Mouse (Mus musculus) CH12.LX (cell line): ENCODE measurements around the gene Thap2. TPM values are rescaled to one million over a fixed set of nuclear protein-coding genes. Genes with fewer than 3 reads are reported as not detected.

ENCODE experiments used
- DNase-seq: peaks from one replicate; pipeline ENCODE4 v3.0.0-alpha.2; 2013; ENCODE audit errors: extremely low read depth
- H3K27ac ChIP-seq: 2 replicates; pipeline ENCODE4 v1.5.1; 2012; ENCODE audit warnings: low read depth, mild to moderate bottlenecking, control low read depth, moderate library complexity; ENCODE audit not compliant: insufficient read depth
- H3K27me3 ChIP-seq: replicated peaks from 2 replicates; pipeline ENCODE3; 2012; ENCODE audit warnings: inconsistent platforms
- H3K36me3 ChIP-seq, 2 experiments: replicated peaks in 1 of 2; 2 replicates each; pipeline versions ENCODE3 to v1.6.1; 2012; ENCODE audit warnings: inconsistent platforms in 1 of 2, low read length in 1 of 2, mild to moderate bottlenecking in 1 of 2, mixed read lengths in 1 of 2, moderate library complexity in 1 of 2; ENCODE audit not compliant: control insufficient read depth in 1 of 2, insufficient read depth in 1 of 2
- H3K4me1 ChIP-seq, 2 experiments: 2 replicates each; pipeline ENCODE4 v1.6.1; 2012; ENCODE audit warnings: inconsistent platforms in 1 of 2, moderate library complexity in 1 of 2; ENCODE audit not compliant: insufficient read depth in 2 of 2, control insufficient read depth in 1 of 2
- H3K4me2 ChIP-seq: 2 replicates; pipeline ENCODE4 v1.6.1; 2012; ENCODE audit warnings: low read depth, mild to moderate bottlenecking, control low read depth; ENCODE audit not compliant: poor library complexity, insufficient read depth, severe bottlenecking
- H3K4me3 ChIP-seq, 3 experiments: fragments of 150-350 bp in 1 of 3; sonication (generic) in 1 of 3; replicated peaks in 1 of 3; 2 replicates each; pipeline versions ENCODE3 to v1.5.1; 2011 to 2012; ENCODE audit warnings: low read depth in 2 of 3, low read length in 2 of 3, mild to moderate bottlenecking in 2 of 3, moderate library complexity in 2 of 3, control low read depth in 1 of 3, improper control_type of control experiment in 1 of 3, inconsistent platforms in 1 of 3, mixed read lengths in 1 of 3; ENCODE audit not compliant: poor library complexity in 1 of 3
- H3K79me2 ChIP-seq: replicated peaks from 2 replicates; pipeline ENCODE4 v1.6.1; 2012; ENCODE audit warnings: mild to moderate bottlenecking, moderate library complexity; ENCODE audit not compliant: control insufficient read depth, poor library complexity, insufficient read depth, severe bottlenecking; ENCODE audit errors: extremely low read depth
- H3K9ac ChIP-seq: 2 replicates; pipeline ENCODE4 v1.6.1; 2012; ENCODE audit warnings: low read depth, mild to moderate bottlenecking, control low read depth, moderate library complexity; ENCODE audit not compliant: insufficient read depth
- H3K9me3 ChIP-seq: replicated peaks from 2 replicates; pipeline ENCODE3; 2012; ENCODE audit warnings: low read length, inconsistent platforms, mixed read lengths
- CTCF ChIP-seq, 2 experiments: IDR thresholded peaks in 1 of 2; conservative IDR thresholded peaks in 1 of 2; 2 replicates each; pipeline ENCODE4 v1.5.1; 2011 to 2012; ENCODE audit warnings: low read depth in 2 of 2, low read length in 2 of 2, improper control_type of control experiment in 1 of 2, inconsistent platforms in 1 of 2, mild to moderate bottlenecking in 1 of 2, moderate library complexity in 1 of 2
- EP300 ChIP-seq: IDR thresholded peaks from 2 replicates; pipeline ENCODE4 v1.6.1; 2011; ENCODE audit warnings: low read length, improper control_type of control experiment
- ETS1 ChIP-seq: conservative IDR thresholded peaks from 2 replicates; pipeline ENCODE4 v1.6.1; 2012; ENCODE audit warnings: low read depth, mild to moderate bottlenecking, inconsistent platforms, low read length, improper control_type of control experiment, moderate library complexity
- GABPA ChIP-seq: IDR thresholded peaks from 2 replicates; pipeline ENCODE4 v1.6.1; 2012; ENCODE audit warnings: low read depth, low read length, improper control_type of control experiment, inconsistent platforms; ENCODE audit not compliant: insufficient replicate concordance
- HCFC1 ChIP-seq: IDR thresholded peaks from 2 replicates; pipeline ENCODE4 v1.6.1; 2012; ENCODE audit warnings: low read depth, mild to moderate bottlenecking, inconsistent platforms, low read length, improper control_type of control experiment
- IRF4 ChIP-seq: IDR thresholded peaks from 2 replicates; pipeline ENCODE4 v1.6.1; 2014; ENCODE audit warnings: low read depth, mild to moderate bottlenecking, inconsistent platforms, low read length, improper control_type of control experiment
- JUND ChIP-seq: conservative IDR thresholded peaks from 2 replicates; pipeline ENCODE4 v1.6.1; 2011; ENCODE audit warnings: low read depth, low read length, improper control_type of control experiment
- MAX ChIP-seq: IDR thresholded peaks from 2 replicates; pipeline ENCODE4 v1.6.1; 2011; ENCODE audit warnings: low read length, improper control_type of control experiment
- NELFE ChIP-seq: IDR thresholded peaks from 2 replicates; pipeline ENCODE4 v1.6.1; 2011; ENCODE audit warnings: low read depth, low read length, improper control_type of control experiment
- POLR2AphosphoS2 ChIP-seq: IDR thresholded peaks from 2 replicates; pipeline ENCODE4 v1.6.1; 2011; ENCODE audit warnings: low read depth, low read length, improper control_type of control experiment
- RAD21 ChIP-seq: IDR thresholded peaks from 2 replicates; pipeline ENCODE4 v1.6.1; 2011; ENCODE audit warnings: low read depth, mild to moderate bottlenecking, low read length, improper control_type of control experiment, moderate library complexity
- SIN3A ChIP-seq: IDR thresholded peaks from 2 replicates; pipeline ENCODE4 v1.6.1; 2012; ENCODE audit warnings: low read length, improper control_type of control experiment, inconsistent platforms
- SMC3 ChIP-seq: IDR thresholded peaks from 2 replicates; pipeline ENCODE4 v1.6.1; 2011; ENCODE audit warnings: low read depth, low read length, improper control_type of control experiment
- UBTF ChIP-seq: IDR thresholded peaks from 2 replicates; pipeline ENCODE4 v1.6.1; 2012; ENCODE audit warnings: low read depth, mild to moderate bottlenecking, inconsistent platforms, low read length, improper control_type of control experiment, moderate library complexity
- USF1 ChIP-seq: IDR thresholded peaks from 2 replicates; pipeline ENCODE4 v1.6.1; 2014; ENCODE audit warnings: low read depth, mild to moderate bottlenecking, inconsistent platforms, low read length, improper control_type of control experiment
- ZNF384 ChIP-seq: IDR thresholded peaks from 2 replicates; pipeline ENCODE4 v1.6.1; 2012; ENCODE audit warnings: low read depth, low read length, improper control_type of control experiment, inconsistent platforms
- dilution Hi-C: fragments of 300-500 bp; cut with MboI; formaldehyde crosslinking; loops from 2 replicates; pipeline ENCODE4 v1.14.3; 2020; ENCODE audit warnings: low sequenced_read_pairs; ENCODE audit not compliant: extremely low pct_unique_long_range_greater_than_20kb, extremely low pct_ligation_motif_present
- in situ Hi-C: fragments of 300-500 bp; cut with MboI; formaldehyde crosslinking; loops from 3 replicates; pipeline ENCODE4 v1.14.3; 2019; ENCODE audit warnings: low sequenced_read_pairs, low pct_ligation_motif_present, low pct_unique_long_range_greater_than_20kb, mixed read lengths
- polyA plus RNA-seq: library from polyadenylated mRNA; unstranded; fragments of >175 nt; gene quantifications from 2 replicates; pipeline ENCODE4 v1.2.1, GENCODE M21; 2012; ENCODE audit warnings: low read depth; ENCODE audit not compliant: insufficient read length
- total RNA-seq, 2 experiments: library from RNA; depleted of rRNA; stranded (reverse); fragments of 300-350 nt in 1 of 2; fragments of >200 nt in 1 of 2; gene quantifications; 2 replicates each; pipeline ENCODE4 v1.2.3; 2012 to 2014

The Thap2 gene
- total and polyA plus RNA-seq, 3 experiments = 4.8 to 11.3 (median 7.9) TPM

DNA sequence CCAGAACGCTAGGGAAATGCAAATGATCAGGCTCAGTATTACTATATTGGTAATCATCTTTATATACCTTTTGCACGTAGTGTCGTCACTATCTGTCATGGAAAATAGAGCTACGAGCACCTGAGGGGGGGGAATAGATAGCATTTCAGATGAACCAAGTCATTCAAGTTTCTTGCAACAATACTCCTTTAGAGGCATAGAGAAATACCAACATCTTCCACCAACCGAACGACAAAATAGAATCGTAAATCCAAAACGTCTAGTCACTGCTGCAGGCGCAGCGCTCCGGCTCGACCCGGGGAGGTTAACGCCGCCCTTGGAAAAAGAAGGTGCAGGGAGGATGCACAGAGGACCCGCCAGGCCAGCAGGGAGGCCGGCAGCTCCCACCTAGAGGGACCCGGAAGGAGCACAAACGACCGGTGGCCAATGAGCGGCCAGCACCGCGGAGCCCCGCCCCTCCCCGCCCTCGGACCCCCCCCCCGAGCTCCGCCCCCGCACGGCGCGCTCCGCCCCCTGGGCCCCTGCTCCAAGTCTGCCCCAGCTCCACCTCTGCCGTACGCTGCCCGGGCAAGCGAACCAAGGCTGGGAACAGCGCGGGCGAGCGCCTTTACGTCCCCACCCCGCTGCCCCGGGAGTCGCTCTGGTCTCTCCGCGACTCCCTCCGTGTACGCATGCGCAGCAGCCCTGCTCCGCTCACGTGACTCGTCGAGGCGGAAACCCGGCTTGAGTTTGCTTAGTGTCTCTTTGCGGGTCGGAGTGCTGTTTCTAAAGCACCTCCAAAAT lies 22.2 kb downstream of the Thap2 start, which contains the start of gene Tmem19 (continued):
- TF ChIP-seq ZNF384 = no peak
- peak; percentile 94 for TF ChIP-seq MAX
- no peak for TF ChIP-seq EP300
- peak; percentile 92 for TF ChIP-seq SIN3A
- TF ChIP-seq UBTF = peak; percentile 75; the same call in 1 of the 2 replicates
- no peak for TF ChIP-seq IRF4
- TF ChIP-seq RAD21 = no peak
- TF ChIP-seq ETS1 = peak; percentile 44; the same call in 1 of the 2 replicates
- TF ChIP-seq NELFE = peak; percentile 81
- no peak for TF ChIP-seq CTCF (conservative IDR thresholded peaks at IDR 0.05 in 1 of 2, IDR thresholded peaks at IDR 0.05 in 1 of 2; ENCODE audit: low read depth in 2 of 2, low read length in 2 of 2)
- peak; percentile 98 for TF ChIP-seq USF1
- peak; percentile 71 for TF ChIP-seq HCFC1
- no peak for TF ChIP-seq GABPA
- no peak for TF ChIP-seq JUND
- TF ChIP-seq POLR2AphosphoS2 = 0 out of 2 replicates have a peak, but pooled peaks have one; percentile 60

DNA sequence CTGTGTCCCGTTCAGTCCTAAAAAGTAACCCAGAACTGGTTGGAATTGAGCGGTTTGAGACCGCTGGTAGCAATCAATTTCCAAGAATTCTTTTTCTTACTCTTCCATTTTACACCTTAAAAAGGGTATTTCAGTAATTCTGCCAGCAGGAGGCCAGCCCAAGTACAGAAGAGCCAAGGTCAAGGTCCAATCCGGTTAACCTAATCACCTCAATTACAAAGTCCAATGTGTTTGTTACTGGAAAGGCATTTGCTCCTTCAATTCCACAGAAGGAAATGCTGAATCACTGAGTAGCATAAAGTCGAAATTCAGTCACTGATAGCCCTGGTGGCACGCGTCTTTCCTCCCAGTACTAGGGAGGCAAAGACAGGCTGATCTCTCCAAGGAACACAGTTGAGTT lies 25.2 kb downstream of the Thap2 start:
- Histone ChIP-seq H3K4me2 (no peak overlapping the region), H3K9me3 (no peaks in the 10 kb centered on the region), H3K9ac (no peak overlapping the region), H3K4me3 (no peak overlapping the region), H3K4me1 (peaks cover 12 to 34% of the 10 kb centered on the region in 2 experiments), H3K27ac (0 out of 2 replicates have a peak overlapping the region, but pooled peaks have one; percentile 40), H3K27me3 (no peaks in the 10 kb centered on the region), H3K36me3 (peaks cover 20 to 39% of the 10 kb centered on the region in 2 experiments), H3K79me2 (peaks cover 10% of the 10 kb centered on the region; the same call in 1 of the 2 replicates)
- TF ChIP-seq SMC3 (0 out of 2 replicates have a peak, but pooled peaks have one; percentile 10), CTCF (conservative IDR thresholded peaks at IDR 0.05 in 1 of 2, IDR thresholded peaks at IDR 0.05 in 1 of 2; ENCODE audit: low read depth in 2 of 2, low read length in 2 of 2) (peak in 1 of 2 experiments; percentile 28; a peak in 1 of 4 replicates), UBTF (no peak)
- DNase-seq = no peak
- in situ Hi-C loops = no loop called here
- dilution Hi-C loops = no loop called here
